Comparison of ENCODE assay signal across 7 mouse cellular contexts in genomic region chr13:13666103-13666502, GRCm38 (mm10).
A peak's percentile ranks its signal among the peaks of the same experiment; 100 is the strongest.
DNase-seq lines count a peak whose midpoint lies in the region; ATAC-seq and TF ChIP-seq lines count a peak whose summit lies in the region.
"Not testable (repeated sequence)": the region's sequence is repeated elsewhere in the genome, so short reads cannot be mapped to it uniquely, and the experiment has no call there.

No protein-coding gene starts in this region.

- peaks cover 20% of the 10 kb centered on the region for H3K4me1 ChIP-seq in bone marrow macrophage, adult 2 months (ENCODE audit: control insufficient read depth, insufficient read depth, low read length)
- not testable (repeated sequence) for H3K4me1 ChIP-seq in testis, adult 2 months (ENCODE audit: control insufficient read depth, insufficient read depth, low read length)

- H3K27ac ChIP-seq in bone marrow macrophage, adult 2 months (ENCODE audit: insufficient read depth, low read depth, low read length) = peak overlapping the region; percentile 84
- H3K27ac ChIP-seq in macrophage = peak overlapping the region; percentile 17; the same call in 1 of the 2 replicates
- H3K27ac ChIP-seq in testis, adult 2 months (ENCODE audit: control insufficient read depth, insufficient read depth, low read depth, low read length) = not testable (repeated sequence)

- not testable (repeated sequence) for H3K27me3 ChIP-seq in testis, adult 2 months (ENCODE audit: control insufficient read depth, insufficient read depth, low read length)

- H3K79me2 ChIP-seq in macrophage (ENCODE audit: inconsistent target) = peaks cover 22% of the 10 kb centered on the region; the same call in 1 of the 2 replicates

- DNase-seq in lung, postnatal 25 days (ENCODE audit: low spot score) = peak; percentile 0

- ATAC-seq in granulocyte monocyte progenitor cell, adult 5-6 weeks (replicated peaks; ENCODE audit: poor library complexity, severe bottlenecking) = peak; percentile 98
- ATAC-seq in megakaryocyte progenitor cell, adult 5-6 weeks (replicated peaks; ENCODE audit: poor library complexity) = peak; percentile 97
- peak; percentile 81 for ATAC-seq in monocyte, adult 5-6 weeks (replicated peaks; ENCODE audit: insufficient number of reproducible peaks, low FRiP score, low TSS enrichment, poor library complexity, severe bottlenecking)

- H3K36me3 ChIP-seq in macrophage (ENCODE audit: inconsistent target) = peaks cover 78% of the 10 kb centered on the region
- not testable (repeated sequence) for H3K36me3 ChIP-seq in testis, adult 2 months (ENCODE audit: control insufficient read depth, insufficient read depth, low read length)

- WGBS in macrophage (ENCODE audit: missing documents) = 6% methylated on average over 2 of the region's 2 CpGs

- H3K4me3 ChIP-seq in bone marrow macrophage, adult 2 months (ENCODE audit: insufficient read depth, low read length); macrophage (ENCODE audit: inconsistent target): not testable (repeated sequence)
- H3K4me3 ChIP-seq in testis, adult 2 months (ENCODE audit: control insufficient read depth, low read depth, low read length) = peak overlapping the region; percentile 22; the same call in 1 of the 2 replicates

- not testable (repeated sequence) for TF ChIP-seq POLR2A in bone marrow macrophage, adult 2 months (IDR thresholded peaks at IDR 0.05; ENCODE audit: borderline replicate concordance, low read depth, low read length); testis, adult 2 months (IDR thresholded peaks at IDR 0.05; ENCODE audit: control insufficient read depth, low read depth, low read length)

- not testable (repeated sequence) for TF ChIP-seq CTCF in bone marrow macrophage, adult 2 months (IDR thresholded peaks at IDR 0.05; ENCODE audit: low read depth, low read length); testis, adult 2 months (IDR thresholded peaks at IDR 0.05; ENCODE audit: control insufficient read depth, insufficient read depth, insufficient replicate concordance, low read depth, low read length)
